Mouse (Mus musculus) inflammation-experienced regulatory T-cells, adult 6 months (primary cell): ENCODE data around the gene Isca2. TPM values are rescaled to one million over a fixed set of nuclear protein-coding genes. Genes with fewer than 3 reads are reported as not detected.

Experiments used
- ATAC-seq: one replicate; pipeline ENCODE4 v1.8.0; 2017
- polyA plus RNA-seq, 3 experiments: library from polyadenylated mRNA; unstranded; fragments of 100-300 nt; shearing (Covaris generic); gene quantifications; one replicate each; pipeline ENCODE4 v1.2.1; 2017

Isca2 gene
- polyA plus RNA-seq, 3 experiments from 2014 or later, result 101 to 138 (median 130) TPM

GRCm38 (mm10) chr12:84819236-84820168 lies 46.5 kb downstream of the Isca2 start:
- ATAC-seq, result no peak

DNA sequence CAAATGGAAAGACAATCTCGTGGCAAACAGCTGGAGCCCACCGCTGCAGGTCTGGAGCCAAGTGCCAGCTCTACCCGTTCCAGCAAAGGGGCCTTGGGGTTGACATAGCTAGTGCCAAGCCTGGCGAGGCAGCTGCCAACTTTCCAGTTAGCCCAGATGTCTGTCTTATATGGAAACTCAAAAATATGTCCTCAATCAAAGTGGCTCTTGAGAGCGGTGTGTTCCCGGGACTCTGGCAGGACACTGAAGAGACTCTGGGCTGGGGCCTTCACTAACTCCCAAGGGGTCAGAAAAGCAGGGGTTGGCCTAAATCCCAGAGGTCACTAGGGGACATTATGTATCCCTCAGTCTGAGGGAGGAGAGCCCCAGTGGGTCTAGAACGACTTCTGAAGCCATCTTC lies 50.5 kb downstream of the Isca2 start:
- ATAC-seq, result no peak

- ATAC-seq, result no peak
Observed at GRCm38 (mm10) chr12:84824203-84824602, 51.2 kb downstream of the Isca2 start.

Other genes starting within 250 kb of the Isca2 start
- gene Vsx2, start 203.5 kb upstream of the Isca2 start, polyA plus RNA-seq, result not detected
- gene Abcd4, start 155.8 kb upstream of the Isca2 start, polyA plus RNA-seq, result 10 to 100 TPM in 2 of 3 experiments, 1 to 10 TPM in 1; 7.1 to 11.4 (median 11.1) TPM
- not detected for gene Vrtn, start 132.2 kb upstream of the Isca2 start, polyA plus RNA-seq
- gene Syndig1l, start 74.4 kb upstream of the Isca2 start, polyA plus RNA-seq, result not detected
- gene Npc2, start 99 bp upstream of the Isca2 start, polyA plus RNA-seq, result 100 to 1,000 TPM; 121 to 184 (median 148) TPM
- not detected for gene Ltbp2, start 103.3 kb downstream of the Isca2 start, polyA plus RNA-seq
- 100 to 1,000 TPM; 194 to 216 (median 195) TPM for gene Fcf1, start 197.6 kb downstream of the Isca2 start, polyA plus RNA-seq
- 10 to 100 TPM; 21.6 to 31.4 (median 28.6) TPM for gene Arel1, start 197.6 kb downstream of the Isca2 start, polyA plus RNA-seq
- 10 to 100 TPM; 23.6 to 44.3 (median 36.1) TPM for gene Ylpm1, start 223.1 kb downstream of the Isca2 start, polyA plus RNA-seq